Mouse (Mus musculus): ENCODE data around the gene Piezo1.

DNA sequence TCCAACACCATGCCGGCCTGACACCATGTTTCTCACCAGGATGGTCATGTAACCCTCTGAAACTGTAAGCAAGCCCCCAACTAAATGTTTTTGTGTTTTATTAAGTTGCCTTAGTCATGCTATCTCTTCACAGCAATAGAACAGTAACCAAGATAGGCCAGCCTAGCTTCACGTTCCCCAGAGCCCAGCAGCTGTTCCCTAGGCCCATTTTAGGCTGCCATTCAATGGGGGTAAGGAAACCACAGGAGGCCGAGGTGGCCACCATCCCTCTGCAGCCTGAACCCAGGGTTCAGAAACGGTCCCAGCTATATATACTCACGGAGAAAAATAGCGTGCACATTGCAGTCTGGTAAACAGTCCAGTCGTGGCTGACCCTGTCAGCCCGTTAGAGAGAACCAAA, 7.0 kb downstream of the Piezo1 start:
- TF ChIP-seq EP300 (optimal IDR thresholded peaks at IDR 0.05) (no peak), CTCF (IDR thresholded peaks at IDR 0.05; ENCODE audit: low read depth) (no peak)
